Mouse (Mus musculus): ENCODE results near the gene Slc4a3. TPM values are rescaled to one million over a fixed set of nuclear protein-coding genes. Genes with fewer than 3 reads are reported as not detected.

Slc4a3 gene
- polyA plus RNA-seq (2012; rRNA removed), result 19.2 and 20.6 TPM in 2 replicates

DNA sequence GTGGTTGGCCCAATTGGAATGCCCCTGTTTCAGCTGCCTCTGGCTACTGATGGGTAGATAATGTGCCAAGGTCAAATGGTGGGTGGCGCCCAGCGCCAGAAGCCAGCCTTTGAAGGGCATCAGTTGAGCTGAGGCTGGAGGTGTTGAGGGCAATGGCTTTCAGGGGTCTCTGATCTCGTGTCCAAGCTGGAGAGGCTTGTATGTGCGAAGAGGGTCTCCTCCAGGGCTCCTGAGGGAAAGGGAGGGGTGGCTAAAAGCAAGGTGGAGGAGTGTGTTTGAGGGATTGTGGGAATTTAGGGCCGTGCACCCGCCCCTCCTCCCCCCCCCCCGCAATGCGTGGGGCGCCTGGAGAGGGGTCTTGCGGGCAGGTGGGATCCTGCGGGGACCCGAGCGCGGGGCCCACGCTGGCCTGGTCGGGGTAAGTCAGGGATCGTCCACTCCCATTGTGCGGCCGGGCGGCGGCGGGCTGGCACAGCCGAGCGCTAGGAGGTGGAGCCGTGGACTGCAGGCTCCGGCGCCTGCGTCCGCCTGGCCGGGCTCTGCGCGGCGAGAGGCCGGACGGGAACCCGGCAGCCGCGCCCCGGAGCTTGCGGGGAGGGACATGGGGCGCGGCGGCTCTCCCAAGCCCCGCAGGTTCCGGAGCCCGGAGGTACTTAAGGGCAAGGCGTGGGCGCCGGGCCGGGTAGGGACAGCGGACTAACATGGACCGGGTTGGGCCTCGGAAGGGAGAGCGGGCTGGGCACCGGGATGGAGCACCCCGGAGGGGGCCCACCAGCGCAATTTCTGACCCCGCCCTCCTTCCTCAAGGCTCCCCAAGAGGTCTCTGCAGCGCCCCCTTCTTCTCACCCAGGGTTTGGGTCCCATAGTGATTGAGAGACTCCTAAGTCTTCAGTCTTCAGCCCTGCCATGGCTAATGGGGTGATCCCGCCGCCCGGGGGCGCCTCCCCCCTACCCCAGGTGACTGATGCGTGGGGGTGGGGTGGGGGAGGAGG, at the start of gene Slc4a3:
TSS of gene Slc4a3 (plus strand) at position 302 of the 992 bp plus-strand sequence.
- Histone ChIP-seq H3K4me3 (ENCODE audit: control insufficient read depth, low read depth, low read length) (peak within 1 kb of the TSS; percentile 76), H3K27ac (ENCODE audit: control insufficient read depth, insufficient read depth, low read depth, low read length) (peak within 1 kb of the TSS; percentile 62), H3K27me3 (ENCODE audit: control insufficient read depth, insufficient read depth, low read length) (no peaks in the 10 kb centered on the region), H3K4me1 (ENCODE audit: control insufficient read depth, insufficient read depth, low read length) (peaks cover 13% of the 10 kb centered on the region), H3K36me3 (ENCODE audit: control insufficient read depth, insufficient read depth, low read length) (no peaks in the 10 kb centered on the region)
- TF ChIP-seq POLR2A (IDR thresholded peaks at IDR 0.05; ENCODE audit: control insufficient read depth, low read depth, low read length), result no peak
- TF ChIP-seq CTCF (IDR thresholded peaks at IDR 0.05; ENCODE audit: control insufficient read depth, insufficient read depth, insufficient replicate concordance, low read depth, low read length), result no peak

DNA sequence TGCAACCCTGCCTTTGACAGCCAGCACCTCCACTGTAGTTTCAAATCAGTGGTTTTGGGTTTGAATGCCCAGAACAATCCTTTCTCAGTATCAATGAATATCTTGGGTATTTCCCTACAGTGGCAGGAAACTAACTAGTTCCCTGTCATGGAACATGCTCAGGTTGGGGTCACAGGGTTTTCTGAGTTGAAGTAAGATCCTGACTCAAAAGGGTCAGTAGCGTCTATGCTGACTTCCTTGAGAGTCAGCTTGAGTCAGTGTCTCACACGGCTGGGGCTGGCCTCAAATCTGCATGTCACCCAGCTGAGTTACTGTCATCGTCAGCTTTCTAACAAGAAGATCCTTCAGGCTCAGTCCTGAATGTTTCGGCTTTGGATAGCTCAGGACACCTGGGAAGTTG, 47.2 kb upstream of the Slc4a3 start:
- no peak for TF ChIP-seq CTCF (IDR thresholded peaks at IDR 0.05; ENCODE audit: control insufficient read depth, insufficient read depth, insufficient replicate concordance, low read depth, low read length)
- Histone ChIP-seq H3K27ac (ENCODE audit: control insufficient read depth, insufficient read depth, low read depth, low read length) (no peak overlapping the region), H3K36me3 (ENCODE audit: control insufficient read depth, insufficient read depth, low read length) (no peaks in the 10 kb centered on the region), H3K4me3 (ENCODE audit: control insufficient read depth, low read depth, low read length) (no peak overlapping the region), H3K4me1 (ENCODE audit: control insufficient read depth, insufficient read depth, low read length) (peaks cover 10% of the 10 kb centered on the region), H3K27me3 (ENCODE audit: control insufficient read depth, insufficient read depth, low read length) (no peaks in the 10 kb centered on the region)

- Histone ChIP-seq H3K27me3 (ENCODE audit: control insufficient read depth, insufficient read depth, low read length) (no peaks in the 10 kb centered on the region), H3K4me3 (ENCODE audit: control insufficient read depth, low read depth, low read length) (no peak overlapping the region), H3K27ac (ENCODE audit: control insufficient read depth, insufficient read depth, low read depth, low read length) (no peak overlapping the region), H3K4me1 (ENCODE audit: control insufficient read depth, insufficient read depth, low read length) (peaks cover 10% of the 10 kb centered on the region), H3K36me3 (ENCODE audit: control insufficient read depth, insufficient read depth, low read length) (no peaks in the 10 kb centered on the region)
- peak; percentile 5; the same call in 1 of the 2 replicates for TF ChIP-seq CTCF (IDR thresholded peaks at IDR 0.05; ENCODE audit: control insufficient read depth, insufficient read depth, insufficient replicate concordance, low read depth, low read length)
- no peak for TF ChIP-seq POLR2A (IDR thresholded peaks at IDR 0.05; ENCODE audit: control insufficient read depth, low read depth, low read length)
Measured at GRCm38 (mm10) chr1:75499441-75499840, 46.6 kb upstream of the Slc4a3 start.

GRCm38 (mm10) chr1:75501905-75502304, 44.2 kb upstream of the Slc4a3 start:
- Histone ChIP-seq H3K4me1 (ENCODE audit: control insufficient read depth, insufficient read depth, low read length) (peaks cover 30% of the 10 kb centered on the region), H3K4me3 (ENCODE audit: control insufficient read depth, low read depth, low read length) (no peak overlapping the region), H3K27me3 (ENCODE audit: control insufficient read depth, insufficient read depth, low read length) (no peaks in the 10 kb centered on the region), H3K36me3 (ENCODE audit: control insufficient read depth, insufficient read depth, low read length) (no peaks in the 10 kb centered on the region), H3K27ac (ENCODE audit: control insufficient read depth, insufficient read depth, low read depth, low read length) (no peak overlapping the region)
- TF ChIP-seq CTCF (IDR thresholded peaks at IDR 0.05; ENCODE audit: control insufficient read depth, insufficient read depth, insufficient replicate concordance, low read depth, low read length) (no peak), POLR2A (IDR thresholded peaks at IDR 0.05; ENCODE audit: control insufficient read depth, low read depth, low read length) (no peak)

DNA sequence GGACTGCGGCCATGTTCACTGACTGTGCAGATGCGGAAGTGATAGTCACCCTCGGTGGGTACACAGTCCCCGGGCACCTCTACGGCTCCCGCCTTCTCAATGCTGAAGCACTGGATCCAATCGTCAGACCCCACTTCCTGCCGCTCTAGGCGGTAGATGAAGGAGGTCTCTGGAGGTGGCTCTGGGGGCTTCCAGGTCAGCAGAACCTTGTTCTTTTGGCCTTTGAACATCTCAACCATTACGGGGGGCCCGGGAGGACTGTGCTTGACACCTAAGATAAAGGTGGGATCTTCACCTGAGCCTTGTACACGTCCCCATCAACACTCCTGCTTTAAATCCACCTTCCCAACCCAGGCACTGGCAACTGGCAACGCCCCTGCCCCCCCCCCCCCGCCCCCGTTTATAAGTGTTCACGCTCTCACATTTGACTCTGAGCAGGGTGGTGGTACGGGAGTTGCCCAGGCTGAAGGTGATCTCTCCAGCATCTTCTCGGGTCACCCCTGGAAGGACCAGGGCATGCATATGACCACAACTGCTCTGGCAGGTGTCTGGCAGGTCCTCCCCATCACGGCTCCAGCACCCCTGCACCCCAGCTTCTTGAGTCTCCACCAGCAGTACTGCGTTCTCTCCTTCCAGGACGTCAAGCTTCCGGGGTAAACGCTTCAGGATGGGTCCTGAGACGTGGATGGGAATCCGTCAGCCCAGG, 43.0 kb upstream of the Slc4a3 start:
- H3K4me1 ChIP-seq (ENCODE audit: control insufficient read depth, insufficient read depth, low read length), result peaks cover 32% of the 10 kb centered on the region
- no peak overlapping the region for H3K27ac ChIP-seq (ENCODE audit: control insufficient read depth, insufficient read depth, low read depth, low read length)
- H3K27me3 ChIP-seq (ENCODE audit: control insufficient read depth, insufficient read depth, low read length), result no peaks in the 10 kb centered on the region
- no peak for TF ChIP-seq CTCF (IDR thresholded peaks at IDR 0.05; ENCODE audit: control insufficient read depth, insufficient read depth, insufficient replicate concordance, low read depth, low read length)
- H3K36me3 ChIP-seq (ENCODE audit: control insufficient read depth, insufficient read depth, low read length), result no peaks in the 10 kb centered on the region
- peak overlapping the region; percentile 47 for H3K4me3 ChIP-seq (ENCODE audit: control insufficient read depth, low read depth, low read length)

- Histone ChIP-seq H3K27me3 (ENCODE audit: control insufficient read depth, insufficient read depth, low read length) (no peaks in the 10 kb centered on the region), H3K36me3 (ENCODE audit: control insufficient read depth, insufficient read depth, low read length) (no peaks in the 10 kb centered on the region), H3K4me1 (ENCODE audit: control insufficient read depth, insufficient read depth, low read length) (peaks cover 32% of the 10 kb centered on the region), H3K4me3 (ENCODE audit: control insufficient read depth, low read depth, low read length) (peak overlapping the region; percentile 47), H3K27ac (ENCODE audit: control insufficient read depth, insufficient read depth, low read depth, low read length) (no peak overlapping the region)
- TF ChIP-seq CTCF (IDR thresholded peaks at IDR 0.05; ENCODE audit: control insufficient read depth, insufficient read depth, insufficient replicate concordance, low read depth, low read length) (no peak), POLR2A (IDR thresholded peaks at IDR 0.05; ENCODE audit: control insufficient read depth, low read depth, low read length) (no peak)
Measured at GRCm38 (mm10) chr1:75503651-75503980, 42.5 kb upstream of the Slc4a3 start.

GRCm38 (mm10) chr1:75504256-75505045, 41.6 kb upstream of the Slc4a3 start:
- TF ChIP-seq POLR2A (IDR thresholded peaks at IDR 0.05; ENCODE audit: control insufficient read depth, low read depth, low read length) (no peak), CTCF (IDR thresholded peaks at IDR 0.05; ENCODE audit: control insufficient read depth, insufficient read depth, insufficient replicate concordance, low read depth, low read length) (no peak)
- peaks cover 32% of the 10 kb centered on the region for H3K4me1 ChIP-seq (ENCODE audit: control insufficient read depth, insufficient read depth, low read length)
- H3K27me3 ChIP-seq (ENCODE audit: control insufficient read depth, insufficient read depth, low read length), result no peaks in the 10 kb centered on the region
- no peaks in the 10 kb centered on the region for H3K36me3 ChIP-seq (ENCODE audit: control insufficient read depth, insufficient read depth, low read length)
- H3K27ac ChIP-seq (ENCODE audit: control insufficient read depth, insufficient read depth, low read depth, low read length), result no peak overlapping the region
- no peak overlapping the region for H3K4me3 ChIP-seq (ENCODE audit: control insufficient read depth, low read depth, low read length)
